Mouse (Mus musculus): ENCODE measurements around the gene Ska3. TPM values are rescaled to one million over a fixed set of nuclear protein-coding genes. Genes with fewer than 3 reads are reported as not detected.

The Ska3 gene
- total RNA-seq (2012; rRNA removed): 14.7 and 17.6 TPM in 2 replicates
- total RNA-seq (2014; rRNA removed): 40.2 and 45.5 TPM in 2 replicates
- 35.3 and 46.3 TPM in 2 replicates for polyA plus RNA-seq (2012; ENCODE audit: insufficient read length, low read depth)

DNA sequence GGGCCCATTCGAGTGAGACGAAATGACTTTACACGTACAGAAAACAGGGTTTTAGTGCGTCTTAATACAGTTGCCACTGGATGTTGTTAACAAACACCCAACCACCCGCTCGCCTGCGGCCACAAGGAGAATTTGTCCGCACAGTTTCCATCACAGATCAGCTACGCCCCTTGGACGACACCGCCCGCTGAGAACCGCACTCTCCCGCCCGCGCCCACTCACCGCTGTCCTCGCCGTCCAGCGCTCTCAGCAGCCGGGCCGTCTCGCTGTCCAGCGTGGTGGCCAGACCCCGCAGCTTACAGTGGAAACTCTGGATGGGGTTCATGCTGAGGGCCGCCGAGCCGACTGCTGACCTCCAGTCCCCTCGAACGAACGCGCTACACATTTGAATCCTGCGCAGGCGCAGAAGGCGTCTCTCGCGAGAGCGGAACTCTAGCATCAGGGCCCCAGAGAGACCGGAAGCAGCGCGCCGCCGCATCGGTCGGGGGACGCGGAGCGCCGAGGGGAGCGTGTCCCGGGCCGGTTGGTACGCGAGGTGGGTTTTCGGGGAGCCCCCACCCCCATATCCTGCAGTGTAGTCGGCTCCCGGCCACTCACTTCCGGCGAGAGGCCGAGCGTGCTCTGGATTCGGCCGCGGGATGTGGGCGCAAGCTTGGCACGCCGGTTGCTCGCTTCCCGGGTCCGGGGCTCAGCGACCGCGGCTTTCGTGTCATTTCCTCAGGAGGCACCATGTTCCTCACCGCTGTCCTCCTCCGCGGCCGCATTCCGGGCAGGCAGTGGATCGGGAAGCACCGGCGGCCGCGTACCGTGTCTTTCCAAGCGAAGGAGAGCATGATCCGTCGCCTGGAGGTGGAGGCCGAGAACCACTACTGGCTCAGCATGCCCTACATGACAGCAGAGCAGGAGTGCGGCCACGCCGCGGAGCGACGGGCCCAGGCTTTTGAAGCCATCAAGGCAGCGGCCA is at the start of gene Ska3, which contains the start of gene Mrpl57:
Gene Ska3 (minus strand): TSS at position 398 of the 964 bp plus-strand sequence.
Gene Mrpl57 (plus strand): TSS at position 447 of the 964 bp plus-strand sequence.
- dilution Hi-C loops (cut with MboI; ENCODE audit: extremely low pct_ligation_motif_present, extremely low pct_unique_long_range_greater_than_20kb, low sequenced_read_pairs) (no loop called here), in situ Hi-C loops (cut with MboI; ENCODE audit: low pct_ligation_motif_present, low pct_unique_long_range_greater_than_20kb, low sequenced_read_pairs) (no loop called here)
- Histone ChIP-seq H3K79me2 (replicated peaks; ENCODE audit: control insufficient read depth, extremely low read depth, insufficient read depth, poor library complexity, severe bottlenecking) (peaks cover 43% of the 10 kb centered on the region), H3K36me3 (replicated peaks in 1 of 2; ENCODE audit: control insufficient read depth in 1 of 2, insufficient read depth in 1 of 2, low read length in 1 of 2) (peaks cover 16 to 50% of the 10 kb centered on the region in 2 experiments), H3K27me3 (replicated peaks) (no peaks in the 10 kb centered on the region), H3K9ac (ENCODE audit: insufficient read depth, low read depth) (peak within 1 kb of the TSS; percentile 92), H3K4me3 (replicated peaks in 1 of 3; ENCODE audit: low read depth in 2 of 3, low read length in 2 of 3, poor library complexity in 1 of 3) (peak within 1 kb of the TSS; percentile 73 to 99 (median 93)), H3K27ac (ENCODE audit: insufficient read depth, low read depth) (peak within 1 kb of the TSS; percentile 71), H3K4me1 (ENCODE audit: control insufficient read depth in 1 of 2, insufficient read depth in 2 of 2) (peaks cover 4 to 37% of the 10 kb centered on the region in 2 experiments; a peak in 3 of 4 replicates), H3K4me2 (ENCODE audit: insufficient read depth, low read depth, poor library complexity, severe bottlenecking) (peak within 1 kb of the TSS; percentile 98), H3K9me3 (replicated peaks; ENCODE audit: low read length) (no peaks in the 10 kb centered on the region)
- DNase-seq (ENCODE audit: extremely low read depth): peak; percentile 95
- TF ChIP-seq ETS1 (conservative IDR thresholded peaks at IDR 0.05; ENCODE audit: low read depth, low read length): no peak
- no peak for TF ChIP-seq E2F4 (IDR thresholded peaks at IDR 0.05; ENCODE audit: insufficient replicate concordance, low read depth, low read length)
- TF ChIP-seq MAZ (IDR thresholded peaks at IDR 0.05; ENCODE audit: low read depth, low read length): no peak
- no peak for TF ChIP-seq EP300 (IDR thresholded peaks at IDR 0.05; ENCODE audit: low read length)
- peak; percentile 63; the same call in 1 of the 2 replicates for TF ChIP-seq TBP (conservative IDR thresholded peaks at IDR 0.05; ENCODE audit: low read depth, low read length)
- no peak for TF ChIP-seq USF1 (IDR thresholded peaks at IDR 0.05; ENCODE audit: low read depth, low read length)
- TF ChIP-seq JUN (IDR thresholded peaks at IDR 0.05; ENCODE audit: insufficient read depth, low read depth, low read length): no peak
- no peak for TF ChIP-seq SMC3 (IDR thresholded peaks at IDR 0.05; ENCODE audit: low read depth, low read length)
- no peak for TF ChIP-seq ZC3H11A (IDR thresholded peaks at IDR 0.05; ENCODE audit: low read depth, low read length)
- peak; percentile 87 for TF ChIP-seq TCF12 (IDR thresholded peaks at IDR 0.05; ENCODE audit: low read depth, low read length)
- TF ChIP-seq USF2 (conservative IDR thresholded peaks at IDR 0.05; ENCODE audit: low read depth, low read length): no peak
- no peak for TF ChIP-seq RAD21 (IDR thresholded peaks at IDR 0.05; ENCODE audit: low read depth, low read length)
- no peak for TF ChIP-seq PAX5 (IDR thresholded peaks at IDR 0.05; ENCODE audit: low read length)
- TF ChIP-seq NRF1 (IDR thresholded peaks at IDR 0.05; ENCODE audit: low read depth, low read length): peak; percentile 91
- peak; percentile 98 for TF ChIP-seq POLR2A (IDR thresholded peaks at IDR 0.05; ENCODE audit: low read depth, low read length)
- TF ChIP-seq MEF2A (IDR thresholded peaks at IDR 0.05; ENCODE audit: borderline replicate concordance, low read depth, low read length): no peak; the same call in 1 of the 2 replicates
- TF ChIP-seq SIN3A (IDR thresholded peaks at IDR 0.05; ENCODE audit: low read length): peak; percentile 54; the same call in 1 of the 2 replicates
- TF ChIP-seq MAFK (IDR thresholded peaks at IDR 0.05; ENCODE audit: insufficient replicate concordance, low read length): no peak
- TF ChIP-seq KAT2A (IDR thresholded peaks at IDR 0.05; ENCODE audit: insufficient replicate concordance, low read length): no peak
- TF ChIP-seq ZKSCAN1 (IDR thresholded peaks at IDR 0.05; ENCODE audit: borderline replicate concordance, low read depth, low read length): no peak
- TF ChIP-seq MYC (IDR thresholded peaks at IDR 0.05; ENCODE audit: low read depth, low read length): peak; percentile 48; the same call in 1 of the 2 replicates
- TF ChIP-seq MXI1 (IDR thresholded peaks at IDR 0.05; ENCODE audit: low read depth, low read length): peak; percentile 91
- TF ChIP-seq CHD2 (IDR thresholded peaks at IDR 0.05; ENCODE audit: low read length): peak; percentile 99
- no peak for TF ChIP-seq ZNF384 (IDR thresholded peaks at IDR 0.05; ENCODE audit: low read depth, low read length)
- TF ChIP-seq IRF4 (IDR thresholded peaks at IDR 0.05; ENCODE audit: low read depth, low read length): peak; percentile 33; the same call in 1 of the 2 replicates
- no peak for TF ChIP-seq CHD1 (IDR thresholded peaks at IDR 0.05; ENCODE audit: low read depth, low read length)
- peak; percentile 70 for TF ChIP-seq MAX (IDR thresholded peaks at IDR 0.05; ENCODE audit: low read length)
- TF ChIP-seq JUND (conservative IDR thresholded peaks at IDR 0.05; ENCODE audit: low read depth, low read length): no peak
- TF ChIP-seq ZMIZ1 (IDR thresholded peaks at IDR 0.05; ENCODE audit: low read depth, low read length): peak; percentile 64; the same call in 1 of the 2 replicates
- peak; percentile 74 for TF ChIP-seq HCFC1 (IDR thresholded peaks at IDR 0.05; ENCODE audit: low read depth, low read length)
- TF ChIP-seq GABPA (IDR thresholded peaks at IDR 0.05; ENCODE audit: insufficient replicate concordance, low read depth, low read length): no peak
- TF ChIP-seq RCOR1 (conservative IDR thresholded peaks at IDR 0.05; ENCODE audit: low read depth, low read length): no peak
- TF ChIP-seq ELF1 (IDR thresholded peaks at IDR 0.05; ENCODE audit: low read depth, low read length): peak; percentile 95
- TF ChIP-seq NELFE (IDR thresholded peaks at IDR 0.05; ENCODE audit: low read depth, low read length): peak; percentile 97
- peak; percentile 82; the same call in 1 of the 2 replicates for TF ChIP-seq POLR2AphosphoS2 (IDR thresholded peaks at IDR 0.05; ENCODE audit: low read depth, low read length)
- TF ChIP-seq BHLHE40 (IDR thresholded peaks at IDR 0.05; ENCODE audit: low read depth, low read length): no peak
- TF ChIP-seq UBTF (IDR thresholded peaks at IDR 0.05; ENCODE audit: low read depth, low read length): no peak
